Mouse (Mus musculus) forebrain, embryonic 12.5 days (tissue): ENCODE measurements at regions not wholly inside any gene's neighbourhood (a gene's known extent, or its start where the extent isn't known, plus 50 kb on each side); places are given as distances from the start of the nearest gene placed in this dataset.
A peak's percentile ranks its signal among the peaks of the same experiment; 100 is the strongest.

ENCODE experiments used
- ATAC-seq: fragments of 200-750 bp; cut with Nextera tagmentation; 2 replicates; pipeline ENCODE4 v1.8.0; 2017; ENCODE audit warnings: moderate TSS enrichment; ENCODE audit not compliant: low FRiP score
- H3K27ac ChIP-seq: fragments of 300-500 bp; sonication (generic); 2 replicates; pipeline ENCODE4 v1.5.1; 2016; ENCODE audit warnings: mild to moderate bottlenecking
- H3K27me3 ChIP-seq: fragments of 300-500 bp; sonication (generic); 2 replicates; pipeline ENCODE4 v1.6.1; 2016; ENCODE audit warnings: mild to moderate bottlenecking
- H3K36me3 ChIP-seq: fragments of 300-500 bp; sonication (generic); replicated peaks from 2 replicates; pipeline ENCODE4 v1.6.1; 2016; ENCODE audit warnings: mild to moderate bottlenecking
- H3K4me1 ChIP-seq: fragments of 300-500 bp; sonication (generic); 2 replicates; pipeline ENCODE4 v1.6.1; 2016
- H3K4me2 ChIP-seq: fragments of 300-500 bp; sonication (generic); 2 replicates; pipeline ENCODE4 v1.6.1; 2016; ENCODE audit warnings: mild to moderate bottlenecking, moderate library complexity
- H3K4me3 ChIP-seq: fragments of 300-500 bp; sonication (generic); replicated peaks from 2 replicates; pipeline ENCODE4 v1.5.1; 2016; ENCODE audit warnings: mild to moderate bottlenecking
- H3K9ac ChIP-seq: fragments of 300-500 bp; sonication (generic); 2 replicates; pipeline ENCODE4 v1.6.1; 2016; ENCODE audit warnings: mild to moderate bottlenecking
- H3K9me3 ChIP-seq: fragments of 300-500 bp; sonication (generic); 2 replicates; pipeline ENCODE4 v1.6.1; 2016
- WGBS: fragments of 180-500 bp; shearing (Covaris S2); methylation state at CpG from one replicate; pipeline ENCODE4 v1.1.7; 2016; 5-methylcytosine and 5-hydroxymethylcytosine counted together

- no peak overlapping the region for H3K4me3 ChIP-seq
- H3K27ac ChIP-seq, result no peak overlapping the region
- no peak overlapping the region for H3K9ac ChIP-seq
- H3K36me3 ChIP-seq, result no peaks in the 10 kb centered on the region
- no peaks in the 10 kb centered on the region for H3K27me3 ChIP-seq
- no peak overlapping the region for H3K4me2 ChIP-seq
- WGBS, result 32% methylated on average over 4 of the region's 4 CpGs
- H3K4me1 ChIP-seq, result no peaks in the 10 kb centered on the region
- 0 out of 2 replicates have a peak, but pooled peaks have one; percentile 27 for ATAC-seq
- no peaks in the 10 kb centered on the region for H3K9me3 ChIP-seq
These were observed 63.6 kb upstream of the Dcx start for GRCm38 (mm10) chrX:143996716-143997115.
